Mouse (Mus musculus) yolk sac, embryonic 10.5 days (tissue): ENCODE results near the gene Map3k6.

Experiments
- DNase-seq: peaks from one replicate; pipeline ENCODE4 v3.0.0-alpha.2; 2017; ENCODE audit warnings: low spot score

Gene Map3k6

GRCm38 (mm10) chr4:133240490-133240921 lies at the start of gene Map3k6:
Gene Map3k6 (plus strand): TSS chr4:133240818.
- DNase-seq = peak; percentile 33

GRCm38 (mm10) chr4:133194482-133194881 lies 46.1 kb upstream of the Map3k6 start:
- no peak for DNase-seq

DNA sequence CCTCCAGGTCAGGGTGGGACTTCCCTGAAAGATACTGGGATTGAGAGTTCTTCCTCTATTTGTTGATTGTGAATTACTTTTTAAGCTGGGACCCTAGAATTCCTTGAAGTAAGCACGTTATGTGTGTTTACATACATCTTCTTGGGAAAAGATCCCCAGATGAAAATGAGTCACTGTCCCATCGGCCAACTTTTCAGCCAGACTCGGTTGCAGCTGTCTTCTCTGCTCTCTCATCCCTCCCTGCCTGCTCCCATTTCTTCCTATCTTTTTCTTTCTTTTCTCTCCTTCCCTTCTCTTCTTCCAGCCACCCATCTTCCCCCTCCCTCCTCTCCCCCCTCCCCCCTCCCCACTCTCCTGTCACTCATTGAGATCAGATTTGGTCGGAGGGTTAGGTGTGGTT lies 45.6 kb upstream of the Map3k6 start:
- no peak for DNase-seq

DNA sequence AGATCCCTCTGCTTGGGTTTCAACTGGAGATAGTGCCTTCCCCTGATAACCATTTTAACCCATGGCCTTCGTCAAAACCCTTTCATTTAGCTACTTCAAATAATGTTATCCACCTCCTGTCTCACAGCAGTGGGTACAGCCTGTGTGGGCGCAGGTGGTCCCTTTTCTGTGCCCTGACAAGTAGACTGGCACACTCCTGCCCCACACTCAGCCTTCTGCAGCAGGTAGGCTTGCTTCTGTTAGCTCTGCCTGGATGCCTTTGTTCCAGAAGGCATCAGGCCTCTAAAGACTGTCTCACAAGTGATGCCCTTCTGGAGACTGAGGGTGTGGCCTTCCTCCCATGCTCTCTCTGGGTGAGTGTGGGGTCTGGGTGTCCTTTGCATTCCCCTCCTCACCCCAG lies 44.5 kb upstream of the Map3k6 start:
- no peak for DNase-seq

DNA sequence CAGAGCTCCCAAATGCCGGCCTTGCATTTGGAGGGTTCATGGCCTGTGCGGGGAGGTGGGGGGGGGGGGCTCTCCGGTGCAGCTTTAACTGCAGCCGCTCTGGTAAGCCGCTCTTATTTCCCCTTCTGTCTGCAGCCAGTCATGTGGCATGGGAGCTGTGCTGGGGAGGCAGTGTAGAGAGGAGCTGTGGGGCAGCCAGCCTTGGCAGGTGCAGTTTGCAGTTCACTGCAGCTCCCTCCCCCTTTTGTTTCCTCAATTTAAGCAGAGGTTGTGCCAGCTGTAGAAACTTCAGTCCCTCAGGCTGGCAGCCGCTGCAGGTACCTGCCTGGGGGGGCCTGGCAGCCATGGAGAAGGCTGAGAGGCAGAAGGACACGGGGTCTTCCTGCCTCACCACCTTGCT lies 43.8 kb upstream of the Map3k6 start:
- DNase-seq = no peak

DNA sequence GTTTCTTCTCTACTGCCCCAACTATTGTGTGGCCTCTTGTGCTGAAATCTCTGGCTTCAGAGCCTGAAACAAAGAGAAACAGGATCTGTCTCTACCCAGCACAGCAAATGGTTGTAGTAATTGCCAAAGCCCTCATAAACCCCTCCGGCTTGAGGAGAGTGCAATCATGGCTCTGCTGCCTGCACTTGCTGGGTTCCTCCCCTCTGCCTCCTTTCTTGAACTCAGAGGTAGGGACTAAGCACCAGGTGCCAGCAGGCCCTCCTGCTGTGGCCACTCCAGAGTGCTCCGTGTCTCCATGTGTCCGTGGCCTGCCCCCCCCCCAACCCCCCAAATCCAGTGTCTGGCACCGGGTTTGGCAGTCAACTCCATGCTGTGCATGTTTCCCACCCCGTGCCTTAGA lies 43.3 kb upstream of the Map3k6 start:
- no peak for DNase-seq

- peak; percentile 81 for DNase-seq
Measured at GRCm38 (mm10) chr4:133197801-133198286, 42.8 kb upstream of the Map3k6 start.

- peak; percentile 56 for DNase-seq
Measured at GRCm38 (mm10) chr4:133198337-133199180, 42.1 kb upstream of the Map3k6 start.

DNA sequence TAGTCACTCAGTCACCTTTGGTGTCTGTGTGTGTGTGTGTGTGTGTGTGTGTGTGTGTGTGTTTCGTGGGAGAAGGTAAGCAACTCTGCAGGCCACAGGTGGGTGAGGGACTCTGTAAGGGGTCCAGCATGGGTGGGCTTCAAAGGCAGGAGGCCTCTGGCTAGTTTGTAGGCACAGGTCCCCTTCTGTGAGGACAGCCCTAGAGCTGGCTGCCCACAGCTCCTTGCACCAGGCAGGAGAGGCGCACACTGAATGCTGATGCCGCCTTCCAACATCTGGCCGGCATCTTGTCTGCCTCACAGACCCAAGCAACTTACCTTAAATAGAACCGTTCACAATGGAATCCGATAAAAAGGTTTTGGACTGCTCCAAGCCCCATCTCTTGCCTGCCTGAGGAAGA lies 40.9 kb upstream of the Map3k6 start:
- DNase-seq = no peak

- DNase-seq = no peak
Measured at GRCm38 (mm10) chr4:133200343-133200742, 40.3 kb upstream of the Map3k6 start.

DNA sequence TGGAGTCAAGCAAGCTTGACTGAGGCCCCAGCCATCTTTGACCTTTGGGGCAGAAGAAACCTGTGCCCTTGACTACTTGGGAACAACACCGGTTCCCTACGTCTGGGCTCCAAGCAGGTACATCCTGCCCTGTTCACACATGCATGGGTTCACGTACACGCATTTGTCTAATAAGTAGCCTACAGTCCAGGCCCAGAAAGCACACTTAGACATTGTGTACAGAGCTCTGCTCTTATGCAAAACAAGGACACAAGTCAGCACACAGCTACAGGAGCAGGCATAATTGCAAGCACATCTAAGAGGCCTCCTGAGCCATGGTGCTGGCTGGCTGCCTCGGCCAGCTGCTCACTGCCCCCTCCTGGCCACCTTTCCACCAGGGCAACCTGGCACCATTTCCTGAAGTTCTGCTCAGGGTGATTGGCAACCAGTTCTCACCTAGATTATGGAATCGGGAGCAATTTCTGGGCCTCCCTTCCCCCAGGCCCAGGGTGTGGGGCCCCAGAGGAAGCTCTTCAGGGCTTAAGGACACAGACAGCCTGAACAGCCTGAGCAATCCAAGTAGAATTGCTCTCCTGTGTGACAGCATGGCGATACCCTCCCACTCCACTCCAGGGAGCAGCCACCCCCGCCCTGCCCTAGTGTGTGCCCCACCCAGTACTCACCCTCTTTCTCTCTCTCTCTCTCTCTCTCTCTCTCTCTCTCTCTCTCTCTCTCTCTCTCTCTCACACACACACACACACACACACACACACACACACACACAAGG lies 39.4 kb upstream of the Map3k6 start:
- no peak for DNase-seq

- DNase-seq = no peak
Measured at GRCm38 (mm10) chr4:133202254-133202653, 38.4 kb upstream of the Map3k6 start.

GRCm38 (mm10) chr4:133203591-133203990 lies 37.0 kb upstream of the Map3k6 start:
- DNase-seq = no peak

DNA sequence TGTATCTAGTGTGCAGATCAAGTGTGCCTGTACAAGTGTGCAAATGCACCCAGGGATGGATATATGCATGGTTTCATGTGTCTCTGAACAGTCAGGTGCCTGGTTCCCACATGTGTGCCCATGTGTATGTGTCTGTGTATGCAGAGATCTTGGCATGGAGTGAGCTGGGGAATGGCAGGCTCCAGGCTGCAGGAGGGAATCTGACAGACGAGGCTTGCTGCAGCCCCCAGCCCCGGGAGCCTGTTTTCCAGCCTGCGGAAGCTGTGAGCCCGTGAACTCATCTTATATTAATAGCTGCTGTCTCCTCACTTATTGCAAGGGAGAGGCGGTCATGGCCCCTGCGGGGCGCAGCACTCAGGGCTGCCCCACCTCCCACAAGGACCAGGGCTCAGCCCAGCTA lies 36.2 kb upstream of the Map3k6 start:
- no peak for DNase-seq

DNA sequence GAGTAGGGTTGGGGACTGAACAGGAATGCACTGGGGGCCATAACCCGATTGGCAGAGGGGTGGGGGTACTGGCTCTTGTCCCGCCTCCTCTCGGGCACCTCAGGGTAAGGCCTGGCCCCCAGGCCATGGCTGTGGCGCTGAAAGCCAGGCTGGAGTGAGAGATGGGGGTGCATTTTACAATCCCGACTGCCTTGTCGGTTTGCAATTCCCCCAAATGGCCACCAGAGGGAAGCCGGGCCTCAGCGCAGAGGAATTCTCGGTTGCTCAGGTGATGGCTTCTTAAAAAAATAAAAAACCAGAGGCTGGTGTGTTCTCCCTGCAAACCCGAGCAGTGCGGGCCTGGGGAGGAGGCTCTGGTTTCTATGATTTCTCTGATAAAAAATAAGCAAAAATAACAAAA lies 31.3 kb upstream of the Map3k6 start:
- peak; percentile 39 for DNase-seq

- DNase-seq = no peak
Measured at GRCm38 (mm10) chr4:133210023-133210787, 30.4 kb upstream of the Map3k6 start.

DNA sequence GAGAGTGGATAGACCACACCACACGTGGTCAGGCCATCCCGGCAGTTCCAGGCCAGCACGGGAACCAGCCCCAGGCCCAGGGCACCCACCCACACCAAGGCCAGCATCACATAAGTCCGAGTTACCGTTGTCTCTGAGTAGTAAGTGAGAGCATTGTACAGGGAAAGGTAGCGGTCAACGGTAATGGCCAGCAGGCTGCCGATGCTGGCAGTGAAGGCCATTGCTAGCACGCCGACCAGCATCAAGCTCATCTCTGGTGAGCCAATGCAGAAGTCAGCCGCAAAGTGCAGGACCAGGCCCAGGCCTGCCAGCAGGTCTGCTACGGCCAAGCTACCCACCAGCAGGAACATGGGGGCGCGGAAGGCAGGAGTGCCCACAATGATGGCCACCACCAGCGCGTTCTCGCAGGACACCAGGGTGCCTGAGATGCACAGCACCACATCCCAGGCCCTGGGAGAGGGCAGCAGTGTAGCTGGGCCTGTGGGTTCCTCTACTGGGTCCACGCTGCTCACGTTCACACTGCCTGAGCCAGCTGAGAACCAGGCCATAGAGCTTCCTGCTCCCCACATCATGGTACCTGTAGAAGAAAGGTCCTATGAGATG lies 29.7 kb upstream of the Map3k6 start:
- no peak for DNase-seq

DNA sequence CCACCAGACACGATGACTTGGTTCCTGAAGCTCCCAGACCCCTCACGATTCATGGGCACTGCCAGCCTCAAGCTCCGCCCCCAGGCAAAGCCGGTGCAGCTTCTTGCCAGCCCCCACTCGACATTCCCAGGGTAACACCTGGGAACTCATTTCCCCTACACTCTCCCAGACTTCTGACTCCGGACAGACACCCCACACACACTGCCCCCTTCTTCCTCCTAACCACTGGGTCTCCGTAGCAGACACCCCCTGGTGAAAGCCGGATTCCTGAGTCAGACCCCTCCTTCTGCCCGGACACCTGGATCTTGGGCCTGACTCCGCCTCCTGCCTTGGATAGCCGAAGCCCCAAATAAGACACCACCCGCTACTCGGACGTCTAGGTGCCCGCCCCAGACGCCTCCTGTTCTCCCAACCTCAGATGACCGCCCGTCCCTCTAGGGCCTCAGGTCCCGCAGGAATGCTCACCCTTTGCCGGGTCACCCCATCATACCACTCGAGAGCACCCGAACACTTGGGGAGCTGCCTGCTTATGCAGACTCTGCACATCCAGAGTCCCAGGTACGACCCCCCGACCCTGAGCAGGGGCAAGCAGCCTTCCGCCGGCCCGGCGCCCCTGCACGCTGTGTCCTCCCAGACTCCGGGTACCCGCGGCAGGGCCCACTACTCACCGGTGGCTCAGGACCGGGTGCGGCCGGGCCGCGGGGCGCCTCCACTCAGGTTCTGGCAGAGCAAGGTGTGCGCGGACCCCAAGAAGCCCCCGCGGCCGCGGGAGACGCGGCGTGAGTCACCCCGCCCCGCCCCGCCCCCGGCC lies 28.7 kb upstream of the Map3k6 start, which contains the start of the genes Cd164l2 and Gpr3:
TSS of gene Cd164l2 (plus strand) at position 381 of the 811 bp plus-strand sequence.
TSS of gene Gpr3 (minus strand) at position 786 of the 811 bp plus-strand sequence.
- DNase-seq = no peak

GRCm38 (mm10) chr4:133212562-133213267 lies 27.9 kb upstream of the Map3k6 start:
- DNase-seq = peak; percentile 77

GRCm38 (mm10) chr4:133213268-133213590 lies 27.4 kb upstream of the Map3k6 start:
- DNase-seq = no peak
